Mouse (Mus musculus) kidney, adult 11 months (tissue): ENCODE results near the gene Tom1l2.

Experiments used
- DNase-seq: peaks from one replicate; pipeline ENCODE4 v3.0.0; 2022

Gene Tom1l2

GRCm38 (mm10) chr11:60303497-60303896, 49.2 kb downstream of the Tom1l2 start:
- no peak for DNase-seq

- no peak for DNase-seq
Observed at GRCm38 (mm10) chr11:60302354-60303083, 50.2 kb downstream of the Tom1l2 start.

GRCm38 (mm10) chr11:60301588-60302208, 51.0 kb downstream of the Tom1l2 start:
- no peak for DNase-seq

- DNase-seq, result no peak
Observed at GRCm38 (mm10) chr11:60300318-60300717, 52.4 kb downstream of the Tom1l2 start.

DNA sequence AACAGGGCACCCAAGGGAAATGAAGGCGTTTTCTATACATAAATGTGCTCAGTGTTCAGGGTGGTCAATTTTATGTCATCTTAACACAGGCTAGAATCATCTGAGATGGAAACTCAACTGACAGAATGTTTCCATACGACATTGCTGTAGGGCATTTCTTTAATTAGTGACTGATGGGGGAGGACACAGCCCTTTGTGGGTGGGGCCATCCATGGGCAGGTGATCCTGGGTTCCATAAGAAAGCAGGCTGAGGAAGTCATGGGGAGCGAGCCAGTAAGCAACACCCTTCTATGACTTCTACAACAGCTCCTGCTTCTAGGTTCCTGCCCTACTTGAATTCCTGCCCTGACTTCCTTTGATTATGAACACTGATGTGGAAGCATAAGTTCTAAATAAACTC, 54.9 kb downstream of the Tom1l2 start:
- no peak for DNase-seq

DNA sequence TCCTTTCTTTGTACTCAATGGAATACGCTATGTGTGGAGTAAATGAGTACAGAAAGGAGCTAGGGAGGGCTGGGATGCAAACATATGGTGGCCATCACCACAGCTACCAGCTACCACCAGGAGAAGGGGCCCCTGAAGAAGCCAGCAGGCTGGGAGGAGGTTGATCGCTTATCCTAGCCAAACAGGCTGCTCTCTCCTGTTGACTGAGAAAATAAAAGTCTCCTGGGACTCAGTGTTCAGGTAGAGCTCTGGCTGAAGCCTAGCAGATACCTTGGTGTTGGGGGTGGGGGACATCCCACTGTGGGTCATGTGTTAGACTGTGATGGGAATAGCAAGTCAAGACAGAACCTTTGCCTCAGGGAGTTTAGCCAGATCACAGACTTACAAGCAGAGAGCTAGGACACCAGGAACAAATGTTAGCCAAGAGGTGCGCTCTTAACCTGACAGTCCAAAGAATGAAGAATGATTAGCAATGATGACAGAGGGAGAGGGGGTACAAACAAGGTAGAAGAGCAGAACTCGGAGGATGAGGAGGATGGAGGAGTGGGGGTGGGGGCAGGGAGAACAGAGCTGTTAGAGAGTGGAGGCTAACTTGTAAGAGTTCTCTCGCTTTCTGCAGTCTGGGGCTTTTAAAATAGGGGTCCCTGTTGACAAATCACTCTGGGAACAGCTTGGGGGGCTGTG, 57.9 kb downstream of the Tom1l2 start:
- no peak for DNase-seq

DNA sequence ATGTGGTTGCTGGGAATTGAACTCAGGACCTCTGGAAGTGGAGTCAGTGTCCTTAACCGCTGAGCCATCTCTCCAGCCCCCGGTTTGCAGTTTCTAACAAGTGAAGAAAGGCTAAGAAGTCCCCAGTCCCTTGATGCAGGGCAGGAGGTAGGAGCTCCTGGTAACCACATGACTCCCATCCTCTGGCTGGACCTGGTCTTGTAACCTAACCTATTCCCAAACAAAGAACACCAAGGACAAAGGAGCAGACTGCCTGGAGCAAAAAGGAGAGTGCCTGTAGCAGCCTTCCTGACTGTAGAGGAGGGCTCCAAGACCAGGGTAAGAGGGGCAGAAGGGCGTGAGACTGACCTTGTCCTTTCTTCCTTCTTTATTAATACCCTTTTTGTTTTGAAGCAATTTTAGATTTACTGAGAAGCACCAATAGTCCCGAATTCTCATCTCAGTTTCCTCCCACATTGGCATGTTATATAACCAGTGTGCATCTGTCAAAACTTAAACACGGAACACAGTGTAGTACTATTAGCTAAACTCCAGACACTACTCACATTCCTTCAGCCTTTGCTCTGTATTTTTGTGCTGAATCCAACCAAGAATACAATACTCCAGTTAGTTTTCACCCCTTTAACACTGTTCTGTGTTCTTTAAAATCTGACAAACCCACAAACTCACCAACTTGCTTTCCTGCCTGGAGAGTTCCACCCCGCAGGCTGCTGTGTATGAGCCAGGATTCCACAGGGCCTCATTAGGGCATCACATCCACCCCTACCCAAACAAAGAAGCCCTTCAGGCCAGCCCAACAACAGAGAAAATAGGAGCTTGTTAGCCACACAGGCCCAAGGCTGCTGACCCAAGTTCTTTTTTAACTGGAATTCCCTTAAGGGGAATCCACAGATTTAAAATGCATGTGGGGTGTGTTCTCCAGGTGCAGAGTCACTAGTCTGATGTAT, 58.7 kb downstream of the Tom1l2 start:
- DNase-seq, result no peak

GRCm38 (mm10) chr11:60292718-60293117, 60.0 kb downstream of the Tom1l2 start:
- DNase-seq, result no peak

DNA sequence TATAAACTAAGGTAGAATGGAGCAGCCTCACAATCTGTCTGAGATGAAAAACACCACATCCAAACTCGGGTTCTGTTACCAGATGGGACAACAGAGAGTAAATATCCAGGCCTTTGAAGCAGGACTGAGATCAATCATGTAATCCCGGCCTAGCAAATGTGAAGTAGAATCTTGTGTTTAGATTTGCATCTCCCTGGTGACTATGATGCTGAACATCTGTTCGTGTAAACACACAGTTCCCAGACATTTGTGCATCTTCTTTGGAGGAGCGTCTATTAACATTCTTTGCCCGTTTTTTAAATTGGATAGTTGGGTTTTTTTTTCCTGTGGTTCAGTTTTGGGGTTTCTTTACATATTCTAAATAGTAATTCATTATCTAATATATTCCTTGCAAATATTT, 63.7 kb downstream of the Tom1l2 start:
- no peak for DNase-seq

DNA sequence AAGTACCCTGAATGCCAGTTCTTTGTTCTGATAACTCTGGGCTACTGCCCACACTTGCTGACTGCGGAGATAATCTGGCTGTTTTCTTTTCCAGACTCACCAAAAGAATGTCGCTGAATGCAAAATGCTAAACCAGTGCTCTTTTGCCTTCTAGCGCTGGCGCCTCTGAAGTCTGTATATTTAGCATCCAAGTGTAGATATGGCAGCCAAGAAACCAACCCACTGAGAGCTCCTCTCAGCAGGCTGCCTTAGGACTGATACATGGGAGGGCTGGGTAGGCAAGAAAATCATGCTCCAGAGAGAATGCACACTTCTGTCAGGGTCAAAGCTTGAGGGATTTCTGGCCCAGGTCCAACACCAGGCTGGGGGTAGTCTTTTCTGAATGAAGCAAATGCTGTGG, 66.4 kb downstream of the Tom1l2 start:
- no peak for DNase-seq

DNA sequence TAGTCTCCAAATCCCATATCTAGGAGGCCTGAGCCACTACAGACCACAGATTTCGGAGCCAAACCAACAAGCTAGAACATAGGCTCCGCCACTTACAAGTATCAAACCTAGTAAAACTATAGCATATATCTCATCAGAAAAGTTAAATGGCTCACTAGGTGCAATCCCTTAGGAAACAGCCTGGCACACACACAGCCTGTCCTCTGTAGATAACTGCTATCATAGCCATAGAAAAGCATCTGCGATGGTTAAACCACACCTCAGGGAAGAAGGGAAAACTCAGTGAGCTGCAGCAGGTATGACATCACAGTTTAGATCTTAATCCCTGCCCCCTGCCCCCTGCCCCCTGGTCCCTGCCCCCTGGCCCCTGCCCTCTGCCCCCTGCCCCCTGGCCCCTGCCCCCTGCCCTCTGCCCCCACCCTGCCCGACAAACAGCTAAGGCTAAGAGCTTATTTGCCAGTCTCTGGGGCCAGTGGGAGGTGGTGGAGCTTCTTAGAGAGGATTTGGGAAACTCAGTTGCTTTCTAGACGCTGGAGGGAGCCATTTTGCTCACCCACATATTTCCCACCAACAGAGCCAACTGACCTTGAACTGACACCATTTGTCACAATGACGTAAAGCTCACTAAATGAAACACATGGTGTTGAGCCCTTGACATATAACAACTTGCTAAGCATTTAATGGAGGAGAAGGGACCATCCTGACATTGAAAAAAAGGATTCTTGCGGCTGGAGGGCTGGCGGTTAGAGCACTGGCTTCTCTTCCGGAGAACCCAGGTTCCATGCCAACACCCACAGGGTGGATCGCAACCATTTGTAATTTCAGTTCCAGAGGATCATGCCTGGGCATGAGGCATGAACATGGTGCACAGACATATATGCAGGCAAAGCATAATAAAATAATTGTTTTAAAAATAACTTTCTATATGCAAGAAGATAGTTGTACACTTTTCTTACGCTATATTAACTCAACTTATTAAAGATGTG, 72.0 kb downstream of the Tom1l2 start:
- no peak for DNase-seq

DNA sequence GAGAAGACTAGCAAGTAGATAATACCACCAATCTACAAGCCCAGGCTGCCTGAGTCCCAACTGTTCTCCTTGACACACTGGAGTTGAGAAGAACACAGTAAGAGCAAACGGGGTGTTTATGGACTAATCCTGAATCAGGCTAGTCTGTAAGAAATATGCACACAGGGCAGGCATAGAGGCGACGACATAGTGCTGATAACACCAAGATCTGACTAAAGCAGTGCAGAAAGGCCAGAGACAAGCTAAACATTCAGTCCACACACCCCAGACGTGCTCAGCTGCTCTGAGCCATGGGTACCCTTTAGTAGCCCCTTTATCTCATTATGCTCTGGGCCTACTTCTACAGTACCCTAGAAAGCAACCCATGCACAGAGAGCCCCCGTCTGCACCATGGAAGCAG, 73.2 kb downstream of the Tom1l2 start:
- no peak for DNase-seq

- no peak for DNase-seq
Observed at GRCm38 (mm10) chr11:60277771-60278170, 74.9 kb downstream of the Tom1l2 start.

DNA sequence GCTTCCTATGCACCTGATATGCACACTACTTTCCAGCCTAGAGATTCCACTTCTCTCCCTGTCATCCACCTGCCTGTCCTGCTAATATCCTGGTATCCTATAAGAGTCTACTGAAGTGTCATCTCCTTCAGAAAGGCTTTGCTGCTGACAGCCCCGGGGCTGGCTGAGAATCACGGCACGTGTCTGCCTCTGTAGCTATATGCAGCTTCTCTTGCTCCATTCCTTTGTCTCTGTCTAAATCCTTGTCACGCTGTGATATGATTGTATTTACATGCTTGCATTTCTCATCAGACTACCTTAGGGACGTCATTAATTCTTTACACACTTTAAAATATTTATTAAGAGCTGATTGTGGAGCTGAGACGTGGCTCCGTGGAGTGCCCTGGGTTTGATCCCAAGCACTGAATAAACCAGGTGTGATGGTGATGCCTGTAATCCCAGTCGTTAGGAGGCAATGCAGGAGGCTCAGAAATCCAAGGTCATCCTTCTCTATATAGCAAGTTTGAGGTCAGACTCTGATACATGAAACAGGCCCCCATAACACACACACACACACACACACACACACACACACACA, 75.5 kb downstream of the Tom1l2 start:
- DNase-seq, result no peak

DNA sequence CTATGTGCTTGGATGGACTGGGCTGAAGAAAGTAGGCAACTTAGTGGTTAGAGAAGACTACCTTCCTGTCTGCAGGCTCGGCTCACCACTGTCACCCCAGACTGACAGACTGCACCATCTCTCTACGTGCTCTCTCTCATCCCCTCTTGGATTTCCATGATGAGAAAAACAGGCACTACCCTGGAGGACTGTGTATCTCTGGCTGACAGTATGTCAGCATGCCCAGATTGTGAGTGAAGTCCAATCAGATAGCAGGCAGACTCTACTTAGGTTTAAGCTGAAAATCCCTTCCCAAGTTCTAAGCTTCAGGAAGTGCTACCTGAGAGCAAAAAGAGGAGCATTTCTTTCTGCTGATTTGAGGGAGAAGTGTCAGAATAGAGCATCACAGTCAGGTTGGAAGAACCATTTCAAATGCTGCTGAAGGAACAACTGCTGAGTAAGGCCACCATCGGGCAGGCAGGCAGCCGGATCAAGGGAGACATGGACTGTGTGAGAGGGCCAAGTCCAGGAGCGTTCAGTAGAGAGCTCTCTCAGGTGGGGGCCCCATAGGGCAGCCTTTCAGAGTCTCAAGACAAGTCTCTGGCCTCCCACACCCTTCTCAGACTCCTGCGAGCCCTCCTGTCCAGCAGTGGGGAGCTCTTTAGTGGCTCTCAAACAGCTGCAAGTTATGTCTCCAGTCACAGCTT, 76.2 kb downstream of the Tom1l2 start:
- DNase-seq, result peak; percentile 26

GRCm38 (mm10) chr11:60273273-60273805, 79.4 kb downstream of the Tom1l2 start:
- DNase-seq, result no peak

GRCm38 (mm10) chr11:60268563-60268962, 84.1 kb downstream of the Tom1l2 start:
- DNase-seq, result peak; percentile 32

GRCm38 (mm10) chr11:60265271-60265985, 87.3 kb downstream of the Tom1l2 start:
- DNase-seq, result peak; percentile 16

DNA sequence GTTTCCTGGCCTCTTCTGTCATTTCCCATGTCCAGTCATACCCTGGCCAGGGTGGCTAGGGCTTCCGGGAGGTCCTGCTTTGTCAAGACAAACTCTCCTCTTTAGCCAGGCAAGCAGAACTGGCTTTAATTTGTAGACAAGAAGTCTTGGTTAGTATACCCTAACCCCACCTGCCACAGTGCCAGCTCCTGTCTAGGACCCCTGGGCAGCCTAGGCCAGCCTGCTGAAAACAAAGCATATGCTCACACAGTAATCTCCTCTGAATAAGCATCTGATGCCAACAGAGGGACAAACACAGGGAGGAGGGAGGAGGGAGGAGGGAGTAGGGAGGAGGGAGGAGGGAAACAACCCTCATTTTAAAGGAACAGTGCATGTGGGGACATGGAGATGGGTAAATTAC, 88.1 kb downstream of the Tom1l2 start:
- DNase-seq, result no peak

GRCm38 (mm10) chr11:60262396-60262795, 90.3 kb downstream of the Tom1l2 start:
- no peak for DNase-seq
